Mouse (Mus musculus): Measurements from ENCODE around the gene Babam2.

Gene Babam2

DNA sequence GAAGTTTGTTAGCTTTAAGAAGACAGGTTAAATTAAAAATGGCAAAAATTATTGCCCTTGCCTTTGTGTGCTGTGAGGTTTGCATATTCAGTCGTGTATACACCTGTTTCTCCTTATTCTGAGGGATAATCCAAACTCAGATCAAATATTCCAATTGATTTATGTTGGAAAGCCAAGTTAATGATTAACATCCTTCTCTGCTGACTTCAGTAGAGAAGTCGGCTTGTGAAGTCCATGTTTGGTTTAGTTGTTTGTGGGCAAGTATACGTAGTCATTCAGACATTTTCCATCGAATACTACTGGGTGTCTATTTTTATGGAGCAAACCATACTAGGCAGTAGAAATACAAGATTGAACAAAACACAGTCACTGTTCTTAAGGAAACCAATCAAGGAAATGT is 187.5 kb downstream of the Babam2 start:
- DNase-seq (ENCODE audit: low spot score in 2 of 2), result no peak

- no peak for DNase-seq (ENCODE audit: low spot score in 2 of 2)
Measured at GRCm38 (mm10) chr5:31887590-31887989, 190.1 kb downstream of the Babam2 start.

GRCm38 (mm10) chr5:31888341-31888740 is 190.9 kb downstream of the Babam2 start:
- no peak for DNase-seq (ENCODE audit: low spot score in 2 of 2)

GRCm38 (mm10) chr5:31892631-31893030 is 195.1 kb downstream of the Babam2 start:
- no peak for DNase-seq (ENCODE audit: low spot score in 2 of 2)

- no peak for DNase-seq (ENCODE audit: low spot score in 2 of 2)
Measured at GRCm38 (mm10) chr5:31899901-31900300, 202.4 kb downstream of the Babam2 start.

DNA sequence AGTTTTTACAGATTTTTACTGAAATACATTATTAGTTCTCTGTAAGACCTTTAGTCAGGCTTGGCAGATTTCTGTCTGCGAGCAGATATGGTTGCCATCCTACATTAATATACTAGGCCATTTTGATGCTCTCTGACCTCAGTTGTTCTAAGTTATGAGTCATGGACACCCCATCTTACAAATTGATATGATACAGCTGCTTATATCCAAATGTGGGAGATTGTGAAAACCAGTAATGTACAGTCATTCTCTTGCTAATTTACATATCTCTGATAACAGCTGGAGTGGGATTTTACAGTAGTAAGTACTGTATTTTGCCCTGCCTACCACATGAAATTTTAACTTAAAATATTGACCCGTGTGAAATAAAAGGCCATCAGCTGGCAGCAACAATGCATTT is 204.7 kb downstream of the Babam2 start:
- DNase-seq (ENCODE audit: low spot score in 2 of 2), result no peak

GRCm38 (mm10) chr5:31902891-31903290 is 205.4 kb downstream of the Babam2 start:
- no peak for DNase-seq (ENCODE audit: low spot score in 2 of 2)

- no peak for DNase-seq (ENCODE audit: low spot score in 2 of 2)
Measured at GRCm38 (mm10) chr5:31904968-31905683, 207.6 kb downstream of the Babam2 start.

DNA sequence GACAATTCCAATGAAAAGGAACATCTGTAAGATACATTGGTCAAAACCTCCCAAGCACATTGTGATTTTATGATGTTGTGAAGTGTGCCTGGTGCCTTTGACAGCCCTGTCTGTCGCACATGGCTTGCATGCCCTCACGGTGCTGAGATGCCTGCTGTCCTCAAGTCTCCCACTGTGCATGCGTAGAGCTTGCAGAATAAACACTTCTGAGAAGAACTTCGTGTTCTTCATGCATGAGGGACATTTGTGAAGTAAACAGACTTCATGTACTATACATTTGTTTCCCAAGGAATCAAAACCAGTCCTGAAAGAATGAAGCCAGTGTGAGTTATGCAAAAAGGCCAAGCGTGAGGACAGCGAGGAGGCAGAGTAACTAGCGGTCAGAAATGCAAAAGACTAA is 208.3 kb downstream of the Babam2 start:
- no peak for DNase-seq (ENCODE audit: low spot score in 2 of 2)

GRCm38 (mm10) chr5:31906286-31906951 is 208.9 kb downstream of the Babam2 start:
- no peak for DNase-seq (ENCODE audit: low spot score in 2 of 2)

DNA sequence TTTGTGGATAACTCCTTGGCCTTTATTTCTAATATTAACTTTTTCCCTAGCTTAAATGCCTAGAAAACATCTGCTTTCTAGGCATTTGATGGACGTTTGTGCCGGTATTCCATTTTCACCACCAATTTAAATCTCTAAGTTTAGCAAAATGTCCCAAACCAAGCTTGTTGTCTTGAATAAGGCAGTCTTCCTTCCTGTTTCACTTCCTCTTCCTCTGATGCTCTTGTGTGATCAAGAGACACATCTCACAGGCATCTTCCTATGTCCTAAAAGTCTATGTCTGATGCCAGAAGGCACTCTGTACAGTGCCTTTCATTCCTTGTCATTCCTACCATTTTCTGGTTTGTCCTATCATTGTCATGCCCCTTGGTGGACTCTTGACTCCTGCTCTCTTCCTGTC is 210.5 kb downstream of the Babam2 start:
- no peak for DNase-seq (ENCODE audit: low spot score in 2 of 2)

- DNase-seq (ENCODE audit: low spot score in 2 of 2), result no peak
Measured at GRCm38 (mm10) chr5:31908818-31909217, 211.3 kb downstream of the Babam2 start.

GRCm38 (mm10) chr5:31916241-31916640 is 218.8 kb downstream of the Babam2 start:
- no peak for DNase-seq (ENCODE audit: low spot score in 2 of 2)

DNA sequence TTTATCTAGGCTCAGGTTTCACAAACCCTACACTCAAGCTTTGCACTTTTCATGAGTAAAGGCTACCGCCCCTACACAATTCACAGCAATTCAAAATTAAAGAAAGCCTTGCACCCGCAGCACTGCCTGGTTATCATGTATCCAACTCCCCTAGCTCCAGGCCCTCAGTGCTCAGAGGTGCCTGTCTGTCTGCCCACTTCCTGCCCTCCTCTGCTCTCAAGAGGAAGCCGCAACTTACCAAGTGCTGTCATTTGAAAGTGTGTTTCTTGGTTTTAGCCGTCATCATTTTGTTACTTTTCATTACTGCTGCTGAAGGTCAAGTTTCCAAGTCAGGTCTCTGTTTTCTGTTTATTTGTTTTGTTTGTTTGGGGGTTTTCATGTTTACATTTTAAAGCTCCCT is 221.1 kb downstream of the Babam2 start:
- DNase-seq (ENCODE audit: low spot score in 2 of 2), result no peak

DNA sequence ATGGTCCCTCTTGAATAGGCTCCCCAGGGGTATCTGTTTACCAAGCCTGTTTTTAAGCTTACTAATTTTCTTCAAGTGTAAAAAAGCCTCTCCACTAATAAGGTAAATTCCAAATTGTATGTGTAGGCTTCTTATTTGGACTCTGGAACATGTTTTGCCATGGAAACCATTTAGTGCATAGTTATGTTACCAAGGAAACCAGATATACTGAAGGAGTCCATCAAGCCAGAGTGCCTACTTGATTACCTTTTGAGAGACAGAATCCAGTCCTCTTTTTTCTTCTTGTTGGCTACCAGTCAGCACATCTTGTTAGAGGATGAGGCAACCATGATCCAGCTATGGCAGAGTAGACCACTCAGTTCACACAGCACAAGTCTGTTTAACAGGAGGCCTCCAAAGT is 222.6 kb downstream of the Babam2 start:
- no peak for DNase-seq (ENCODE audit: low spot score in 2 of 2)

DNA sequence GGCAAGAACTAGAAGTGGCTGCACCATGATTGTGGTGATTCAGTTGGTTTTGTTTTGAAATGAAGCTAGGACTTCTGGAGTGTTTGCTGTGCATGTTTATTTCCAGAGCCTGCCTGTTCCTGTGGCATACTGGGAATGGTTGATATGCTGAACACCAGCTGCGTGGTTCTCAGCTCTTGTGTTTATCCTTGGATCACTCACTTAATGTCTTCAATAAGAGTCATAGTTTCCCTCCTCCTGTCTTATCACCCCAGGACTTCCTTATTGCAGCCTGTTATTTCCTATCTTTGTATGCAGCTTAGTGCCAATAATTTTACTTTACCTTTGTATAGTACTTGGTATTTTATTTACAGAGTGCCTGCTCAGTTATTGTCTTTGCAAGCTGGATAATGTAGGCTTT is 223.4 kb downstream of the Babam2 start:
- DNase-seq (ENCODE audit: low spot score in 2 of 2), result no peak

DNA sequence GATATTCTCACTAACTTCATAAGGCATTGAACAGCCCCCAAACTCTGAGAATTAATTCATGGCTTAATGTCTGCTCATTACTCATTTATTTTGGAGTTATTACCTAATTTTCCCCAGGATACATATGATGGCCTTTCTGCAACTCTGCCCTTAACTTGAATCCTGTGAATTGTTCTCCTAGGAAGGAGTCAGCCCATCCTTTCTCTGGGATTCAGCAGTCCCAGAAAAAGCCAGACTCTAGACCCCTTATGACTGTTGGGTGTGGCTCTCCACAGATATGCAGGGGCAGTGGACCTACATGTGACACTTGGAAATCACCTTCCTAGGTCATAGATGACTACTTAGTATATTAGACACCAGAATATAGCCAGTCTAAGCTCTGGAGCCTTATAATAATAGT is 226.6 kb downstream of the Babam2 start:
- DNase-seq (ENCODE audit: low spot score in 2 of 2), result no peak

DNA sequence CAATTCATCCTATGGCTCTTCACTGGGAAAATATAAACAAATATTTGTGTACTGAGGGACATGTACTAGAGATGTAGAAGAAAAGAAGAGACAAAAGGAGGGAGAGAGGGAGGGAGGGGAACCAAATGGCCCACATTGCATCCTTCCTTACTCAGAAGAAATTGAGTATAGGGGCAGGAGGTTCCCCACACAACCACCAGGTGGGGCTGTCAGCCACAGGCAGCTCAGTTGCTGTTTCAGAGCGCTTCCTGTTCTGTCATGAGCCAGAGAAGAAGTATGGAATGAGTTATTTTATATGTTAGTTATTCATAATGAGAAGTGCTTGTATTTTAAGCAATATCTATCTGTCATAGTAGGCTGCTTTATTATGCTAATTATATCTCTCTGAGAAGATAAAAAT is 229.1 kb downstream of the Babam2 start:
- no peak for DNase-seq (ENCODE audit: low spot score in 2 of 2)

DNA sequence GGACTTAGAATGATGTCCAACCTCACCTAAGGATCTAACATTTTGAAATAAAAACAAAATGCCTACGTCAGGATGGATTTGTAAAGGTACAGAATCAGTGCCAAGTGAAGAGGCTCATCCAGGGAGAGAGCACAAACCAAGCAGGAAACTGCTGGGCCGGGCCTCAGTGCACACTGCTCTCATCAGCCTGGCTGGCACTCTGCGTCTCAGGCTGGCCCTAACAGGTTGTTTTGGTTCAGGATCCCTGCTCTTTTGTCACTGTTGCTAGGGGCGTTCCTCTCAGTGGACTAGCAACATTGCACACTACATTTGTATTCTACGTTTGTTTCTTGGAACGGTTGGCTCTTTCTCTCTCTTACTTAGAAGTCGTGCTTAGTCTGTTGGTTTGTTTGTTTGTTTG is 231.5 kb downstream of the Babam2 start:
- DNase-seq (ENCODE audit: low spot score in 2 of 2), result no peak

- no peak for DNase-seq (ENCODE audit: low spot score in 2 of 2)
Measured at GRCm38 (mm10) chr5:31931127-31931625, 233.7 kb downstream of the Babam2 start.

DNA sequence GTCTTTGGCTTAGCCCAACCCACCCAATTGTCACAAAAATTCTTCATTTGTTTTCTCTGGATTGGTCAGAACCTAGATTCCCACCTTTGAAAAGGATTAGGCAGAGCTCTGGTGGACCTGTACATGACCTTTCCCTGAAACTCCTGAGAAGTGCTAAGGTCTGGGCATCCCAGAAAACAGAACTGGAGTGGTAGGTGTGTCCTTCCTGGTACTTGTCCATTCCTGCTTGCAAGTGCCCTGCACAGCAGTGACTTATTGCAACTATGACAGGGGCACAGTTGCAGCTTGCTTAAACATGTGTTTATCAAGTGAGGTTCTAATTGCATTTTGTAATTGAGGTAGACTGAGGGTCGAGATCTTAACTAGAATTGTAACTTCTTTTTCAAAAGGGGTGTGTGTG is 234.2 kb downstream of the Babam2 start:
- no peak for DNase-seq (ENCODE audit: low spot score in 2 of 2)

DNA sequence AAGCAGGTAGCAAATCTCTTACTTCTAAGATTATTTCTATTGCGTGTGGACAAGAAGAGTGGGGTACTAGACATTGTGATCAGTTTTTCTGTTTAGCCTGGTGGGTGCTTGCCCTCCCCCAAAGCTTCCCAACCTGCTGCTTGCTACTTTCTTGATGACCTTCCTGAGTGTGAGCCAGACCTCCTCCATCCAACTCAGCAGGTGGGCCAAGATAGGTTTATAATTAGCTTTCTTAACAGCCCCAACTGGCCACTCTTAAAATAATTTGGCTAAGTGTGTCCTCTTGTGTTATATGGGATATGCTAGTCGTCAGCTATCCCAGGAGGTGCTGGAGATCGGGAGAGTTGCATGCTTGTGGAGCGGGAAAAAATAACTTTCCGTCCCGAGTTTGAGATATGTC is 235.8 kb downstream of the Babam2 start:
- DNase-seq (ENCODE audit: low spot score in 2 of 2), result no peak

DNA sequence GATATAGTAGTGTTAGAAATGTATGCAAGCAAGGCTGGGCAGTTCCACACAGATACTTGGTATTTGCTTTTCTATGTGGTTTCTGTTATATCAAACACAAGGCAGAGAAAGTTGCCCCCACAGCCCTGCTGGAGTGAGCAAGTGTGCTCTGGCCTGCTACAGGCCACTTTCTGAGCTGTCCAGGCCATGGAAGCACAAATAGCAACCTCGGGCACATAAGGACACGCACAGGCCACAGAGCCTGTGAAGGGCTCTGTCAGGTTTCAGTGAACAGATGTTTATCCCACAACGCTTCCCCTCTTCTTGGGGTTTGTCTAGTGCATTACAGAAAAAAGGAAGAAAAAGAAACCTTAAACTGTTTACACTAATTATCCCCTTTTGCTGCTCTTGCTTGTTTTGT is 236.9 kb downstream of the Babam2 start:
- no peak for DNase-seq (ENCODE audit: low spot score in 2 of 2)

DNA sequence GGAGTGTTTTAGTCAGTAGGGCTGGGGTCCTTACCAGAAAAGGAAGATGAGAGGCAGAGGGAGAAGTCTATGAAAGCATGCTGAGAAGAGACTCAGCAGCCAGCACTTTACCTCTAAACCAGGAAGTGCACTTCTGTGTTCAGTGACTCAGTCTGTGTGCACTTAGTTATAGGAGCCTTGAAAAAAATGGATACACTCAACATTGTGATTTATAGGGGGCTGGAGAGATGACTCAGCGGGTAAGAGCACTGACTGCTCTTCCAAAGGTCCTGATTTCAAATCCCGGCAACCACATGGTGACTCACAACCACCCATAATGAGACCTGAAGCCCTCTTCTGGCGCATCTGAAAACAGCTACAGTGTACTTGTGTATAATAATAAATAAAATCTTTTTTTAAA is 238.5 kb downstream of the Babam2 start:
- DNase-seq (ENCODE audit: low spot score in 2 of 2), result no peak

All from frontal cortex, postnatal 25 days (tissue).